Mouse (Mus musculus): ENCODE data around the gene Idnk.
"Not testable (repeated sequence)": the region's sequence is repeated elsewhere in the genome, so short reads cannot be mapped to it uniquely, and the experiment has no call there.

Idnk gene

DNA sequence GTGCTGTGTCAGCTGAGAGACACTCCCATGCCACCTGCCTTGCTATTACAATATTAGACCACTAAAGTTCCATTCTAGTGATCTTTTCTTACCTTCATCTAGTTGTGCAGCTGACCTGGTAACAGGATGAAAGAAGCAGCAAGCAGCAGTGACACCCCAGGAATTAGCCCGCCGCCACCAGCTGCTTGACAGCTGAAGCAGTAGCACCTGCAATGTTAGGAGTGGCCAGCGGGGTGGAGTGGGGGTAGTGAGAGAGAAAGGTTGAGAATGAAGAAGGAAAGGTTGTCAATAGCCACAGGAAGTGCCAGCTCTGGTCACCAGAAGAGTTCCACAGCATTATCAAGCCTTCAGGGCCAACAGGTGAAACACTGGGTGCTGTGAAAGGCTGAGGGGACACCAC is 25.8 kb upstream of the Idnk start:
- no peak for DNase-seq (ENCODE audit: extremely low read depth, insufficient read length, low spot score)

DNA sequence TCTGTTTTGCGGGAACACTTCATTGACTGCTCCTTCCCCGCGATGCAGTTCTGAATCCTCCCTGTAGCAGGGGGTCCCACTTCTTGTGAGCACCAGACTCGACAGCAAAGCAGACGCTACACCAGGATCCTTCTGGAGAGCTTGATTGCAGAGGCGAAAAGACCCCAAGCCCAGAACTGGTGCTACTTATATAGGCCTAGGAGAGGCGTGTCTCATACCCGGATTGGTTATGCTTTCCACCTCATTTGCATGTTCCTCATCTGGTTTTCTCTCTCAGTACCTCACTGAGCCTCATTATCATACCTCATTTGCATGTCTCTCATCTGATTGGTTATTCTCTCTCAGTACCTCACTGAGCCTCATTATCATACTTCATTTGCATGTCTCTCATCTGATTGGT is 10.8 kb upstream of the Idnk start:
- DNase-seq (ENCODE audit: extremely low read depth, insufficient read length, low spot score) = not testable (repeated sequence)

DNA sequence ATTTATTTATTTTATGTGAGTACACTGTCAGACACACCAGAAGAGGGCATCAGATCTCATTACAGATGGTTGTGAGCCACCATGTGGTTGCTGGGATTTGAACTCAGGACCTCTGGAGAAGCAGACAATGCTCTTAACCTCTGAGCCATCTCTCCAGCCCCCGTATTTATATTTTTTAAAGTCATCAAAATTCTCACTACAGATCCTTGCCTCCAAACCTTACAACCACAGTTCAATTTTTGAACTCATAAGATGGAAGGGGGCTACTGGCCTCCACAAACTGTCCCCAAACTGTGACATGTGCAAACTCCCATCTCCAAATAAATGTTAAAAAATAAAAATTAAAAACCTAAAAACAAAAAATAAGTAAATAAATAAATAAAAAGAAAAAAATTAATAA is 9.7 kb upstream of the Idnk start:
- no peak for DNase-seq (ENCODE audit: extremely low read depth, insufficient read length, low spot score)

DNA sequence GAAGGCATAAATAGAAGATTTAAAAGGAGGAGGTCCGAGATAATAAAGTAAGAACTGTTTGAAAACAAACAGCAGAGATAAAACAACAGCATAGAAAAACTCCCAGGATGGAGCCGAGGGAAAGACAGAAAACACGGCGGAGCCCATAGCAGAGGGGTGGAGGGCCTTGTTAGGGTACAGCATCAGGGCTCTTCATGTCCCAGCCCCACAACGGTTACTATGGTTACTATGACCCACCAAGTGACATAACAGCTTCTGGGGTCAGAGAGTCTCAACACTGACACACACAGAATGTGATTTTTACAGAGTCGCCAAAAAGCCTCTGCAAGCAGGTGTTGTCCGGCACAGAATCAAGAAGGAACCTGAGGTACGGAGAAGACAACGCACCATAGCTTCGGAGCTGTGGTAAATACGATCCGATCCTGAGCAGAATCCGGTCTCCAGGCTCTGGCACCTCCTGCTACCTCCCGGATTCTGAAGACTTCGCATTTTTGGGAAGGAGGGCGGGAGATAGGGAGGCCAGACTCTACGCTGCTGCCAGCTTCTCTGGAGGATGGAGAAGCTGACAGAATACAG is 9.1 kb upstream of the Idnk start:
- DNase-seq (ENCODE audit: extremely low read depth, insufficient read length, low spot score) = no peak

DNA sequence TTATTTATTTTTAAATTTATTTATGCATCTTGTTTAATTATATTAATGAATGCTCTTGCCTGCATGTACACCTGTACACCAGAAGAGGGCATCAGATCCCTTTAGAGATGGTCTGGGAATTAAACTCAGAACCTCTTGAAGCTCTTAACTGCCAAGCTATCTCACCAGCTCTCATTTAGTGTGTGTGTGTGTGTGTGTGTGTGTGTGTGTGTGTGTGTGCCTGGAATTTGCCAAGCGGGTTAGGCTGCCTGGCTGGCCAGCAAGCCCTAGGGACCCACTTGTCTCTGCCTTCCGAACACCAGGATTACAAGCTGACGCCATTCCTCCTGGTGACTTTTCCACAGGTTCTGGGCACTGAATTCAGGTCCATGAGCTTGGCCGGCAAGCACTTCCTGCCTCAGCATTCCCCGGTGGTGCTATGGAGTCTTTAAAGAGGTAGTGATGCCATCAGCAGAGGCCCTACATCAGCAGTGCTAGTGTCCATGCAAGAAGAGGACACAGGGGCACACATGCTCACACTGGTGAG is 8.4 kb upstream of the Idnk start:
- no peak for DNase-seq (ENCODE audit: extremely low read depth, insufficient read length, low spot score)

DNA sequence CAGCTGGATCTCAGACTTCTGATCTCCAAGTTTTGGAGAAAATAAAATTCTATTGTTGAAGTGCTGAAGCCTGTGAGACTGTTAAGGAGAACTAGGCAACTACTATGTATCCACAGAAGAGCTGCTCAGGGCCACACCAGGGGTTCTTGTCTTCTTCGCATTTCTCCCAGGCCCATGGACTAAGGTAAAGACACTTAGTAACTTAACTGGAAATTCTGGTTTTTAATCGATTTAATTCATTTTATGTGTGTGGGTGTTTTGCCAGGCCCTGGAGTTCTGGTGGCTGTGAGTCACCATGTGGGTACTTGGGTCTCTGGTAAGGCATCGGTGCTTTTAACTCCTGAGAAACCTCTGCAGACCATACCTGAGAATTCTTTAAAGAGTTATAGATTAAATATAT is 7.8 kb upstream of the Idnk start:
- no peak for DNase-seq (ENCODE audit: extremely low read depth, insufficient read length, low spot score)

DNA sequence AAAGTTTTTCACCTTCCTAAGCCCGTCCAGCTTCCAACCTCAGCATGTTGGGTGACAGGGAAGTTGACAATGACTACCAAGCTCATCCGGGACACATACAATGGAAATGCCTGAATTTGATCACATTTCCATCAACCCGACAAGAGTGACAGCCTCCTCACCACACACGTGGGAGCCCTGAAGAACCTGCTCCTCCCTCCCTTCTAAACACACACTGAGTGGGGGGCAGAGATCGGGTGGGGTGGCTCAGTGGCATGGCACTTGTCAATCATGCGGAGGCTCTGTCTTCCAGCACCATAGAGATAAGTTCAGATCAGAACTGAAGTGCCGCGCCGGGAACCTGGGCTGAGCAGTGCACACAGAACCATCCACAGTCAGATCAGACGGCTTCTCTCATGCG is 7.0 kb upstream of the Idnk start:
- no peak for DNase-seq (ENCODE audit: extremely low read depth, insufficient read length, low spot score)

DNA sequence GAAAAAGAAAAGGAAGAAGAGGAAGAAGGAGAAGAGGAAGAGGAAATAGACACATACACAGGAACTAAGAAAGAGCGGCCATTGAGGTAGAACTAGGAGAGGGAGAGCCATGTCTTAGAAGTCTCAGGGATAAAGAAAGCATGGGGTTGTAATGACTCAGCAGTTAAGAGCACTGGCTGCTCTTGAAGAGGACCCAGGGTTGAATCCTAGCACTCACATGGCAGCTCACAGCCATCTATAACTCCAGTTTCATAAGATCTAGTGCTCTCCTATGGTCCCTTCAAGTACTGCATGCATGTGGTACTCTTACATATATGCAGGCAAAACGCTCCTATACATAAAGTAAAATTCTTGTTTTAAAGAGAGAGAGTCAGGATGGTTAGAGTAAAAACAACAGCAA is 1.4 kb upstream of the Idnk start:
- DNase-seq (ENCODE audit: extremely low read depth, insufficient read length, low spot score) = no peak

DNA sequence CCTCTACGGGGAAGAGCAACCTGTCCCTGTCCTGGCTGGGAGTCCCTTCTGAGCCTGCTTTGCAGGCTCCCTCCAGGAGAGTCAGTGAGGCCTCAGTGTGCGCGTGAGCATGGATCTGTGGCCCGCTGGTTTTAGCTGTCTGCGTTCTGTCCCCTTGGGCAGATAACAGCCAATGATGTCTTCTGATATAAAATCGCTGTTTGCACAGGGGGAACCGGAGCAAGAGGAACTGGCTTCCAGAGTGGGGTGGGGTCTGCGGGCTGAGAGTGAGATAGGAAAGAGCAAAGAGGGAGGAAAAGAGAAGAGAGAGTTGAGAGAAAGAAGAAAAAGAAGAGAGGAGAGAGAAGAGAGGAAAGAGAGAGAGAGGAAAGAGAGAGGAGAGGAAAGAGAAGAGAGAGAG is 413 bp upstream of the Idnk start:
- no peak for DNase-seq (ENCODE audit: extremely low read depth, insufficient read length, low spot score)

DNA sequence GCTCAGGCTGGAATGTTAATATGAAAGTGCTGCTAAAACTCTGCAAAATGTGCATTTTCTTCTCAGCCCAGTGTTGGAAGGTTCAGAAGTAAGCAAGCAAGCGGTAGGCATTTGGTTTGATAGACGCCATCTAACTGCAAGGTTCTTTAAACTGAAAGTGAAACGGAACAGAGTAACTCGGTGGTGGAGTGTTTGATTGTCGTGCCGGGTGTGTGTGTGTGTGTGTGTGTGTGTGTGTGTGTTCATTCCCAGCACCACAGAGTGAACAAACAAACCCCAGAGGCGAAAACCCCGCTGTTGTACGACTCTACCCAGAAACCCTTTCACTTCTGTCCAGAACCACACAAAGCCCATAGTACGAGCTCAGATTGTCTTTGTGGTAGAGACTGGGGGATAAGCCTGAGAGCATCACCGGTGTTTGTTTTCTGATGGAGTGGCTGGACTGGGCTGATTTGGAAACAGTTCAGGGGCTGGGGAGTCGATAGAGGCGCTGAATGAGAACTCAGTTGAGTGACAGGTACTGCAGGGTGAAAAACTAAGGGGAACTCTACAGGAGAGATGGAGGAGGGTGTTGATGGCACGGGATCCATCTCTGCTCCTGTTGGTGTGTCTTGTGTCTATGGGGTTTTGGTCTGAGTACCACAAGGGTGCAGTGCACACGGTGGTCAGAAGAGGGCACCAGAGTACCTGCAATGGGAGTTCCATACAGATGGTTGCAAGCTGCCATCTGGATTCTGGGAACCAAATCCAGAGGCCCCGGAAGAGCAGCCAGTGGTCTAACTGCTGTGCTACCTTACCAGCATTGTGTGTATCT is 857 bp downstream of the Idnk start:
- peak; percentile 61 for DNase-seq (ENCODE audit: extremely low read depth, insufficient read length, low spot score)

DNA sequence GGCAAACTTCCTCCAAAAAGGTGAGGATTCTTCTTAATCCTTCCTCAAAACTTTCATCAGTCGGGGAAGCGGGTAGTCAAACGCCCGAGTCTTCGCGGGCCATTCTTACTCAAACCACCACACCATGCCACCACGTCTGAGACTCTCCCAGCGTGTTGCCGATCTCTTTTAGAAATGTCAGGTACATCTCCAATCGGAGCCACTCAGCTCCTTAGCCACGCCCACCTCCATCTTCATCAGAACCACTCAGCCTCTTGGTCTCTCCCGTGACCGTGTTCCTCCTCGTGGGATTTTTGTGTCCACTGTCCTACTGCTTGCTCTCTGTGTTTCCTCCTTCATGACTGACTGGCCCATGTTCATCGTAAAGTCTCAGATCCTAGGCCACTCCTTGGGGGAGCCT is 3.3 kb downstream of the Idnk start:
- no peak for DNase-seq (ENCODE audit: extremely low read depth, insufficient read length, low spot score)

DNA sequence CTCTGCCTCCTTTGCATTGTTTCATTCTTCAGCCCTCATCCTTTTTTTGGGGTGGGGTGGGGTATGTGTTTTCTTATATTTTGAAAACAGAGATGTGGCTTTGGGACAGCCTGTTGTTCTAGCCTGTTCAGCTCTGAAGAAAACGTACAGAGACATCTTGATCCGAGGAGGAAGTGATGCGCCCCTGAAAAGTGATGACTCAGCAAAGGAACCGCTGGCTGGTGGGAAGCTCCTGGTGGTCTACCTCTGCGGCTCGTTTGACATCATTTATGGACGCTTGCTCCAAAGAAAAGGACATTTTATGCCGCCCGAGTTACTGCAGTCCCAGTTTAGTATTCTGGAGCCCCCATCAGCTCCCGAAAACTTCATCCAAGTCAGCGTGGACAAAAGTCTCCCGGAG is 5.9 kb downstream of the Idnk start:
- DNase-seq (ENCODE audit: extremely low read depth, insufficient read length, low spot score) = no peak

DNA sequence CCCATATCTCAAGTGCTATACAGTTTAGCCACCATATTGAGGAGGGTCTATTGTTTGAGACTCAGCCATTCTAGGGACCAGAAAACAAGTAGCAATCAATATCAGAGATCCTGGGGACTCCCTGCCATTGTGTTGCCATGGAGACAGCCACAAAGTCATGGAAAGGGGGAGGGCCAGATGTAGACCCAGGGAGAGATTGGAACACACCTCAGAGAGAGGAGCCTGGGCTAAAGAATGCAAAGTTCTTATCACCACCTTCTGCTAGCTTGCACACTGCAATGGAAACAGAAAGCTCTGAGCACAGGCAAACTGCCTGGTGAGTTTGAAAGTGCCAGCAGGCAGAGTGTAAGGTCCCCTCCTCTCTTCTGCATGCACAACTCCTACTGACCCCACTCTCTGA is 10.7 kb downstream of the Idnk start:
- DNase-seq (ENCODE audit: extremely low read depth, insufficient read length, low spot score) = no peak

DNA sequence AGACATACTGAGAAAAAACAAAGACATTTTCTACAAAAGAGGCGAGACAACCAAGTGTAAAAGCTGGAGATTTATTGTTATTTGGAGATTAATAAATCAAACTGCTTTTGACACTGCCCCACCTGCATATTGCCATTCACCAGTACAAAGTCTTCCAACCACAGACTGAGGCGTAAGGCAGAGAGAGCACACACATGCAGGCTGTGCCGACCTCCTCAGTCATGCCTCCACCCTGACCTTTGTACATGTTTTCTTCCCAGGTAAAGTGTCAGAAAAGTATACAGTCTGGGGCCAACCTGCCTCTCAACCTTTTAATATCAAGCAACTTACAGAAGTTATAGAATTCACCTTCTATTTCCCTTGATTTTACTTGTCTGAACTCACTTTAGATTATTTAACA is 18.7 kb downstream of the Idnk start:
- DNase-seq (ENCODE audit: extremely low read depth, insufficient read length, low spot score) = no peak

DNA sequence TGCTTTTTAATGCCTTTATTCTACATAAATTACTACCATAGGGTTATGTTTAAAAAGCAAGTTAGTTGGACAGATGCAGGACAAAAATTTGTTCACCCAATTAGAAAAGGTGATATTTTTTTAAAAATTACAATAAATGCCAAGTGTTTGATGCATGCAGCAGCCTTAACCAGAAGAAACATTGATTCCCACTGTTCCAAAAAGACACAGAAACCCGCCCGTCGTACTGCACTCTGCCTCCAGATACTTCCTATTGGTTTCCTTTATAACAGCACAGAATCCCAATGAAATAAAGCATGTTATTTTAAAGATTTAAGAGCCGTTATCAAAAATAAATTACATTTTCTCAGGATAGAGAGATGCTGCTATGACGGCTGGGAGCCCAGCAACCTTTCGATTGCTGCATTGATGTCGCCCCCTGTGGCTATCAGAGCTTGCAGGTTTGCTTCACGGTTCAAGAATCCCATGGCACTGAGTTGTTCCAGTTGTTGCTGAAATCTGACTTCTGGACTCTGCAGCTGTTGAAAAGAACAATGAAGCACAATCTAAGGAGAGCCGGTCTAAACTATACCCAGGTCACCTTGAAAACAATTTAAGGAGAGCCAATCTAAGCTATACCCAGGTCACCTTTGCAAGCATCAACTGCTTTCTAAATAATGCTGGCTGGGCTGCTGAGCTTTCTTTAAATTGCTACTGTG is 20.2 kb downstream of the Idnk start:
- DNase-seq (ENCODE audit: extremely low read depth, insufficient read length, low spot score) = no peak

DNA sequence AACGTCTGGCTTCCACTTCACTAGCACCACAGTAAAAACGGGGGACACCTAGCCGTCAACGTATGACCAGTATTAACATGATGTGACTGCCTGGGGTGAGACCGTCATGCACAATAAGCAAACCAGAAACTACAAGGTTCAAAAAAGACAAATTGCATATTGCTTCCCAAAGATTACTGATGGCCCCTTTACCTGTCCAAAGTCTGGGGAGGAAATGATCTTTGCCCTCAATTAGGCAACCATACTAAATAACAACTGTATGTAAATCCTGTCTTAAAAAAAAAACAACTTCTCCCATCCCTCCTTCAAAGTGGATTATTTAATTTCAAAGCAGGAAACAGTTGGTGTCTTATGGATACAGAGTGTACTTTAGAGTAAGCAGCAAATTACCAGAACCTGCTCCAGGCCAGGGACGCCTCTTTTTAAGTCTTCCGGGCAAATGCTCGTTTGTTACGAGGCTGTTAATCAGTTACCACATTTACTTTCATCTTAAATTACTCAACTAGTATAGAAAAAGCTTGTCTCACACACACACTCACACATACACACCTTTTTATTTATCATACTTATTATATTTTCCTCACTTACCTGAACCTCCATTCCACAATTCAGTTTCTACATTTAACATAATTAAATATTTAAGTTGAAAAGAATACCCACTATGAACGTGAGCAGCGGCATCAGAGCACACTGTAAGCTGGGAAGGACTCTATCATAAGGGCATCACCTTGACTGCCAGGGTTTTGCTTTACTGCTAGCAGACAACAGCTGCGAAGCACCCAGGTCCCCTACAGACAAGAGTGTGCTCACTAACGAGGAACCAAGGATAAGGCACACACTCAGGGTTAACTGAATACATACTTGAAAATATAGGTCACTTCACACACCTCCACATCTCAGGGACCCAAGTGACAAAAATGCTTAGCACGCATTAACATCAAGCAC is 24.4 kb downstream of the Idnk start:
- DNase-seq (ENCODE audit: extremely low read depth, insufficient read length, low spot score) = no peak

DNA sequence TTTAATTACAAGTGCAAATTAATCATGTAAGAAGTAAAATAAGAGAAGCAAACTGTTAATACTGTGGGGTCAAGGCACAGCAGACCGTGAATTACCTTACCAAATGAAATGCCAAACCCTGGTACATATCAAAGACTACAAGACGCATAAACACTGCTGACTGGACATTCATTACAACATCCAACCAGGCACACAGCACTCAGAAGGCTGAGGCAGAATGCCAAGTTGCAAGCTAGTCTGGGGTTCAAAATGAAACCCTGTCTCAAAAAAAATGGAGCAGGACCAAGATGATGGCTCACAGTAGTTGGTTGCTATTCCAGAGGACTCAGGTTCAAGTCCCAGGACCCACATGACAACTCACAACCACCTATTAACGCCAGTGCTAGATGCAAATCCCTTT is 26.7 kb downstream of the Idnk start:
- DNase-seq (ENCODE audit: extremely low read depth, insufficient read length, low spot score) = no peak

DNA sequence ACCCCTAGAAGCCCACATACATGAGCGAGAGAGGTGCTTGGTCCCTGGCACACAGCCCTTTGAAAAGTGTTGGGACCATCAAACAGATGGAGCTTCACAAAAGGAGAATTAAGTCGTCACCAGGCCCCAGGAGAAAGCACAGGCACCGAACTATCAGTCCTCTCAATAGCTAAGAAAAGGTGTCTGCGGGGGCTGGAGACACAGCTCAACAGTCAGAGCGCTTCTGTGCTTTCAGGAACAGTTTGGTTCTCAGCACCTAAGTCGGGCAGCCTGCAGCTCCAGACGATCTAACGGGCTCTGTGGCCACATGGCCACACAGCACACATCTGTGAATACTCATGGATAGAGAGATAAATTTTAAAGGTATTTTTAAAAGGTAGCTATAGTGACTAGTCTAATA is 28.8 kb downstream of the Idnk start:
- no peak for DNase-seq (ENCODE audit: extremely low read depth, insufficient read length, low spot score)

DNA sequence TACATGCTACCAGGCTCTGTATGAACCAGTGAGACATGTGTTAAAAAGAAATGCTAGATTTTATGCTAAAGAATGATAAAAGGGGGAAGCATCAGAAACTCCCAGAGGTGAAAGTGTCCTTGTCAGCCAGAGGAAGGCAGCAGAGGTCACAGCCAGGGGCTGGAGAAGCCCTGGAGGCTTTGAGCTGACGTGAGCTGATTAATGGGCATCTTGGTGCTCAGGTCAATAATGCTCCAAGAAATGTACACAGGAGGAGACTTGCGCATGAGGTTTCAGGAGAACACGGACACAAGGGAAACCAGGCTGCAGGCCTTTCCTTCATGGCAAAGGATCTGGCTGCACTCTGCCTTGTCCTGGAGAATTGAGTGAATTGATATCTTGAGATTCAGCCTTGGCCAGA is 30.3 kb downstream of the Idnk start:
- no peak for DNase-seq (ENCODE audit: extremely low read depth, insufficient read length, low spot score)

DNA sequence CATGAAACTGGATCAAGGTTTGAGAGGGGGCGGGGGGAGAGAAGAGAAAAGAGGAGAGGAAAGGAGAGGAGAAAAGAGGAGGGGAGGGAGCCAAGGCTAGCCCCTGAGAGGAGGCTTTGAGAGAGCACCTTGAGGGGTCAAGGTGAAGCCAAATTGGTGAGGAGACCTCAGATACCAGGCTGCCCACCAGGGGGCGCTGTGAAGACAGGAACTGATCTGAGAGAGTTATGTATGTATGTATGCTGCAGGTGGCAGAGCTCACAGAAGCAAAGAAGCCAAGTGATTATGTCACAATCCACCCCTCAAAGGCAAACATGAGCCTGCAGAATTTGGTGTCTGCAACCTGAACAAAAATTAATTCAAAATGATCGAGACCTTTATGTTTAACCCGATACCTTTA is 31.0 kb downstream of the Idnk start:
- no peak for DNase-seq (ENCODE audit: extremely low read depth, insufficient read length, low spot score)

DNA sequence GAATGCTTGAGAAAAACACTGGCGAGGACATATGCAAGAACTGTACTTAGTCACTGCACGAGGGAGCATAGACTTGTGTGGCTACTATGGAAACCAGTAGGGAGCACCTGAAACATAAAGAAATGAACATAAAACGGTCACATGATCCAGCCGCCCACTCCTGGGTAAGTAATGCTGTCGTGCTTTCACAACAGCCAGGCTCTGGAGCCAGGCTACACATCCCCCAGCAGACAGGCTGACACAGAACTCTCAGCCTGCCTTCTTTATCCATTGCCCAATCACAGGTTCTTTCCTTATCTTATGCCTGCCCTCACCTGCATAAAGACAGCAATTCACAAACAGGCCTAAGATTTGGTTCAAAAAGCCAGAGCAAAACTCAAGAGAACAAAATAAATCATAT is 32.0 kb downstream of the Idnk start:
- DNase-seq (ENCODE audit: extremely low read depth, insufficient read length, low spot score) = no peak
